Mouse (Mus musculus) frontal cortex, adult 2 months (tissue): Measurements from ENCODE around the gene Nxf3. TPM values are rescaled to one million over a fixed set of nuclear protein-coding genes. Genes with fewer than 3 reads are reported as not detected.

Source experiments
- polyA plus RNA-seq: library from polyadenylated mRNA; depleted of rRNA; stranded (reverse); fragments of >200 nt; gene quantifications from 2 replicates; pipeline ENCODE4 v1.2.3, GENCODE M21; 2012; rRNA removed

Gene Nxf3
- polyA plus RNA-seq, 1 experiment: 0.10 TPM

Other genes starting within 250 kb of the Nxf3 start
- 87.4 and 110 TPM in 2 replicates for gene Gprasp2, start 246.2 kb downstream of the Nxf3 start, polyA plus RNA-seq
- gene Arxes2, start 91.4 kb downstream of the Nxf3 start, polyA plus RNA-seq: 84.8 and 88.5 TPM in 2 replicates
- 23.9 and 25.2 TPM in 2 replicates for gene Arxes1, start 51.9 kb downstream of the Nxf3 start, polyA plus RNA-seq
- 425 and 460 TPM in 2 replicates for gene Bex2, start 17.0 kb downstream of the Nxf3 start, polyA plus RNA-seq
- 32.8 and 37.5 TPM in 2 replicates for gene Bex4, start 53.7 kb upstream of the Nxf3 start, polyA plus RNA-seq
- 67.1 and 69.0 TPM in 2 replicates for gene Tceal8, start 87.1 kb upstream of the Nxf3 start, polyA plus RNA-seq
- 197 and 224 TPM in 2 replicates for gene Tceal5, start 118.6 kb upstream of the Nxf3 start, polyA plus RNA-seq
- gene Tceal7, start 129.5 kb upstream of the Nxf3 start, polyA plus RNA-seq: 1.3 and 1.4 TPM in 2 replicates
- 132 and 148 TPM in 2 replicates for gene Bex1, start 130.3 kb upstream of the Nxf3 start, polyA plus RNA-seq
- gene Tceal9, start 159.8 kb upstream of the Nxf3 start, polyA plus RNA-seq: 140 and 143 TPM in 2 replicates
- gene Bex3, start 185.0 kb upstream of the Nxf3 start, polyA plus RNA-seq: 584 and 646 TPM in 2 replicates